Mouse (Mus musculus) spleen, embryonic (tissue): ENCODE results near the gene Unc119b.
"Not testable (repeated sequence)": the region's sequence is repeated elsewhere in the genome, so short reads cannot be mapped to it uniquely, and the experiment has no call there.

Experiments
- CTCF ChIA-PET: fragments of 350-600 bp; sonication (Branson Sonifier 250); formaldehyde crosslinking; loops from one replicate; lab custom pipeline; 2022; lab: Charles Lee

Gene Unc119b

GRCm38 (mm10) chr5:115140726-115141125 lies 6.0 kb upstream of the Unc119b start:
- CTCF ChIA-PET = no interaction called here

DNA sequence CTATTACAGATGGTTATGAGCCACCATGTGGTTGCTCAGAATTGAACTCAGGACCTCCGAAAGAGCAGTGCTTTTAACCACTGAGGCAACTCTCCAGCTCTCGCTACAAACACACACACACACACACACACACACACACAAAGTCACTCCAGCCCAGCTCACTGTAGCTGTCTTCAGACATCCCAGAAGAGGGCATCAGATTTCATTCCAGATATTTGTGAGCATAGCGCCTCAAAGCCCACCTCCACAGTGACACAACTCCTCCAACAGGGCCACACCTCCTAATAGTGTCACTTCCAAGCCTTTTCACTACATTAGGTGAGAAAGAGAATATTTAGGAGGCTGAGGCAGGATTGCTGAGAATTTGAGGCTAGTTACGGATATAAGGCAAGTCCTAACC lies 4.3 kb upstream of the Unc119b start:
- CTCF ChIA-PET = no interaction called here

DNA sequence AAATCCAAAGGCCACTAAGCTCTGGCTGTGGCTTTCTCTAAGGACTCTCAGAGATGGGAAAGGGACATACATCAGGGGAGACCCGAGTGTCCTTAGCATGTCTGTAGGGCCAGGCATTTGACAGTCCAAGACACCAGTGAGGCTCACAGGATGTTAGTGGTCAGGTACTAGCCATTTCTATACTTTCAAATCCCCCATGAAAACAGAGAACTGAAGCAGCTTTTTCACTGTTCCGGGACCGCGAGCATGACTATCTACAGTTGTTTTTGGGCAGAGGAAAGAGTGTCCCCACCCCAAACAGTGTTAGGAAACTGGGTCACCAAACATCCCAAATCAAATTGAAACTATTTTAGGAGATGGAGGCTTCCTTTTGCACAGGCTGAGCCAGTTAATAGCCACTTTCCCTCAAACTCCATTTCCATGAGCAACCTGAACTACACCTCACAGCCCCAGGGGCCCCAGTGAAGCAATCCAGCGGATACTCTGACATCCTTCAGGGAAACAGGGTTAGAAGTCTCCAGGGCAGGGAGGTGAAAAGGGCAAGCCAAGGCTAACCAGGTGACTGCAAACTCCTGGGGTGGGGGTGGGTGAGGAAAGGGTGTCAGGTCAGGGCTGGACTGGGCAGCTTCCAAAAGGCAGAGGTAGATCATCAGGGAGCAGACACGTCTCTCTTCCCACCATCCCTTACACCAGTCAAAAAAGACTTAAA lies 1.3 kb downstream of the Unc119b start:
- CTCF ChIA-PET = interaction anchor here (0.8 to 1.3 kb wide), 2 partner anchors 9 to 25 kb away, joined by 4 to 14 read pairs; partner anchors contain the start of gene Mlec

DNA sequence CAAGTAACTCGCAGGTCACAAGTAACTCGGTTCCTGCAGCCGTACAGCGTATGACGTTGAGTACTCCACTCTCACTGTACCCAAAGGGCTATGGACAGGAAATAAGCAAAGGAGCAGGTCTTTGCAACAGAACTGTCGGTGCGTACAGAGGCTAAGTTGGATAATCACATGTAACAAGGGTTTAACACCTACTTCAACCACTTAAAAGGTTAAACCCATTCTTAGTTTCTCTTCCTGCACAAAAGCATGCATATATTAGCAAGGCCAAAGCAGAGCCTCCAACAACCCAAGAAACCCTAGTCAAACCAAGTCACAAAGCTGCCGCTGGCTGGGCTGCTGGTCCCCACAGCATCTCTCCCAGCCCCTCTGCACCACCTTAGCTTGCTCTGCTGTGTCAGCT lies 2.3 kb downstream of the Unc119b start:
- CTCF ChIA-PET = interaction anchor here (1.3 kb wide), 1 partner anchor 26 kb away, joined by 4 read pairs; the partner anchor contains the start of gene Mlec

GRCm38 (mm10) chr5:115129328-115129727 lies 5.4 kb downstream of the Unc119b start:
- CTCF ChIA-PET = no interaction called here

- CTCF ChIA-PET = no interaction called here
Observed at GRCm38 (mm10) chr5:115127421-115128179, 7.2 kb downstream of the Unc119b start.

GRCm38 (mm10) chr5:115126578-115127312 lies 8.0 kb downstream of the Unc119b start:
- CTCF ChIA-PET = interaction anchor here (0.6 kb wide), 1 partner anchor 146 kb away, joined by 4 read pairs; no protein-coding TSS in a partner anchor

DNA sequence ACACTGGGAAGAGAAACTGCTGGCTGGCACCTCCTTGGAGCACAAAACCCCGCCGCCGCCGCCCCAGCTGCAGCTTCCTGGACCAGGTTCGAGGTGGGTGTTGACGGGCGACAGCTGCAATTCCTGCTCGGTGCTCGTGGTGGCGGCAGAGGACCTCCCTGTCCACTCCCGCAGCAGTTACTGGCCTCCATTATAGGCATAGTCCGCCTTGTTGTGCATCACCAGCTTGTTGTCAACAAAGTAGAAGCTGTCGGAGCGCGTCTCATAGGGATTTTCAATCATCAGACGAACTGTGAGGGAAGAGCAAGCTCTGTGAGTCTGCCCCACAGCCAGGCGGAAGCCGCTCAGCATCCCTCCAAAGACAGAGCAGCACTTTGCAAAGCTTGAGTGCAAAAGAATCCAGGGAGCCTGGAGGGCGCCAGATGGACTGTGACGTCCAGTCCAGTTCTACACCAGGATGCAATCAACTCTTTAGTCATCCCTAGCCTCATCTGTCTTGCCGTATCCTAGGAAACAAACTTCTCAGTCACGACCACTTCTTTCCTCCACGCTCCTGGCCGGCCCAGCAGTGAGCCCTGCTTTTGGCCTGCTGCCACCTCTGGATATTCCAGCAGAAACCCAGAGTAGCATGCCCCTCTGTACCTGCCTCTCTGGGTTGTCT lies 9.4 kb downstream of the Unc119b start:
- CTCF ChIA-PET = interaction anchor here (0.6 to 1.5 kb wide), 4 partner anchors 35 to 85 kb away, joined by 3 to 8 read pairs (median 4); no protein-coding TSS in a partner anchor

GRCm38 (mm10) chr5:115124690-115125089 lies 10.1 kb downstream of the Unc119b start:
- CTCF ChIA-PET = interaction anchor here (0.6 to 1.5 kb wide), 4 partner anchors 36 to 85 kb away, joined by 3 to 8 read pairs (median 4); no protein-coding TSS in a partner anchor

- CTCF ChIA-PET = interaction anchor here (0.6 kb wide), 1 partner anchor 14 kb away, joined by 3 read pairs; no protein-coding TSS in a partner anchor
Observed at GRCm38 (mm10) chr5:115120978-115121377, 13.8 kb downstream of the Unc119b start.

- CTCF ChIA-PET = interaction anchor here (0.6 kb wide), 1 partner anchor 74 kb away, joined by 3 read pairs; no protein-coding TSS in a partner anchor
Observed at GRCm38 (mm10) chr5:115118961-115119570, 15.7 kb downstream of the Unc119b start, which contains the start of gene Acads. Acads (minus strand) TSS chr5:115119346.

GRCm38 (mm10) chr5:115117467-115117866 lies 17.3 kb downstream of the Unc119b start:
- CTCF ChIA-PET = no interaction called here

DNA sequence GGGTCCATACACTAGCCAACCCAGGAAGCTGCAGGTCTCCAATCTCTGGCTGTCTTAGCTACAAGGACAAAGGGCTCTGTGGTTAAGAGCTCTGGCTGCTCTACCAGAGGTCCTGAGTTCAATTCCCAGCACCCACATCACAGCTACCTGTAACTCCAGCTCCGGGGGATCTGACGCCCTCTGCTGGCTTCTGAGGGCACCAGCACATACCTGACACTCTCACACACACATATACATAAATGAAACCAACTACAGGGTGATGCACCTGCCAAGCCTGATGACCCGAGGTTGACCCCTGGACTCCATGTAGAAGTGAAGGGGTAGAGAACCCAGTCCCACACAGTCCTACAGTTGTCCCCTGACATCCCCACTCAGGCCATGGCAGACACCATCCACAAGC lies 18.3 kb downstream of the Unc119b start:
- CTCF ChIA-PET = no interaction called here

DNA sequence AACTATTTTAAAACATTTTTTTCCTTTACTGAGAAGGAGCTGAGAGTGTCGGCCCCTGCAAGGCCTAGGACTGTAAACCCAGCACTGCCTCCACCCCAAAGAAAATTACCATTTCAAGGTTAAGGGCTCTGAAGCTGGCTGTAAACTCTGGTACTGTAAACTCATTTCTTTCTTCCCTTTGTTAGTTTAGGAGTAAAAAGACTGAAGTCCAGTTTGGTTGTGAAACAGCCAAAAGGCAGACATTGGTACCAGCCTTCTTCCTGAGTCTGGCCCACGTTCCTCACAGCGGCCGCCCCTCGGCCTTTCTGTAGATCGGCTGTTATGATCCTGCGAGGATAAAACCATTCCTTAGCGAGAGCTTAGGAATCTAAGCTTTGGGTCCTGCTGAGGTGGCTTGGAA lies 20.3 kb downstream of the Unc119b start:
- CTCF ChIA-PET = no interaction called here

GRCm38 (mm10) chr5:115113244-115113643 lies 21.5 kb downstream of the Unc119b start:
- CTCF ChIA-PET = no interaction called here

DNA sequence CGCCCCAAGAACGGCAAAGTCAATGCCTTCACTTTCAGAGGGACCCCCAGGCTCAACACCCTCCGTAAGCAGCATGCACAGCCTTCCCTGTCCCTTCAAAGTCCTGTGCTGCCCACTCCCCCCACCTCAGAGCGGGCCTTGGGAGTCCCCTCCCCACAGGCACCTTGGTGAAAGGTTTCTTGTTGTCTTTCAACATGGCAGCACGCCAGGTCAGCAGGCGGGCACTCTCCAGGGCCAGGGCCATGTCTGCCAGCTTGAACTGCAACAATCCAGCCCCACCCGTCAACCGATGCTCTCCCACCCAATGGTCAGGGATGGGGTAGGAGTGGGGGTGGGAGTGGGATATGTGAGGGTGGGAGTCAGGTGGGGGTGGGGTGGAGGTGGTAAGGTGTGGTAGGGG lies 23.6 kb downstream of the Unc119b start:
- CTCF ChIA-PET = interaction anchor here (0.6 kb wide), 1 partner anchor 43 kb away, joined by 6 read pairs; no protein-coding TSS in a partner anchor

DNA sequence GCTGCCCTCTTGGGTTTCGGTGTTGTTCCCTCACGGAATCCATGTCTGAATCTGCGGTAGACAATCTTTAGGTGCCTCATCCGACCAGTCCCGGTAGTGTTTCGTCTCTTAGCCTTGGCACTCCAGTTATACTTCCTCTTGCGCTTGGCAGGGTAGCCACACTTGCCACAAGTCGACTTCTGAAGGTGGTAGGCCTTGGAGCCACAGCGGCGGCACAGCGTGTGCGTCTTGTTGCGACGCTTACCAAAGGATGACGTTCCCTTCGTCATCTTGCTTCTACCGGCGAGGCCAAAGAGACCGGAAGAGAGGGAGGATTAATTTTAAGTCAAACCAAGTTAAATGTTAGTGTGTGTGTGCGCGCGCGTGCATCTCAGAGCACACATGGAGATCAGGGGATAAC lies 31.5 kb downstream of the Unc119b start:
- CTCF ChIA-PET = not testable (repeated sequence)

- CTCF ChIA-PET = no interaction called here
Observed at GRCm38 (mm10) chr5:115102231-115102630, 32.5 kb downstream of the Unc119b start.

GRCm38 (mm10) chr5:115100473-115100872 lies 34.3 kb downstream of the Unc119b start:
- CTCF ChIA-PET = no interaction called here

DNA sequence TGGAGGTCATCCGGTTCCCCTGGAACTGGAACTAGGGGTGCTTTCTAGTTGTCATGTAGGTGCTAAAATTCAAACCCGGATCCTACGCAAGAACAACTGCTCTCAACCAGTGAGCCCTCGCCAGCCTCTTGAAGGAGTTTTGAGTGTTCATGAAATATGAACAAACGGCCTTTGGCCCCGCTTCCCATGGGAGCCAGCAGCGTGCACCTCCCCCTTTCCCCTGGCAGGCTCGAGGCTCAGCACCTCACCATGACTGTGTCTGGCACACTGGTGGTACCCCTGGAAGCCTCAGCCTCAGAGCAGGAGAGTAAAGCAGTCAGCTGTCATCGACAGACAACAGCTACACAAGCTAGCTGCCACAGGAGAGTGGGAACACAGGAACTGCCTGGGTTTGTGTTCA lies 34.8 kb downstream of the Unc119b start:
- CTCF ChIA-PET = interaction anchor here (1.1 kb wide), 1 partner anchor 9 kb away, joined by 3 read pairs; no protein-coding TSS in a partner anchor
